Mouse (Mus musculus) 3134 (cell line): Measurements from ENCODE around the gene Spn.
A peak's percentile ranks its signal among the peaks of the same experiment; 100 is the strongest.
"Not testable (repeated sequence)": the region's sequence is repeated elsewhere in the genome, so short reads cannot be mapped to it uniquely, and the experiment has no call there.

ENCODE experiments used
- DNase-seq: peaks from one replicate; pipeline ENCODE4 v3.0.0-alpha.2; 2011; ENCODE audit warnings: low spot score; ENCODE audit not compliant: insufficient read length; ENCODE audit errors: extremely low read depth

Spn gene

DNA sequence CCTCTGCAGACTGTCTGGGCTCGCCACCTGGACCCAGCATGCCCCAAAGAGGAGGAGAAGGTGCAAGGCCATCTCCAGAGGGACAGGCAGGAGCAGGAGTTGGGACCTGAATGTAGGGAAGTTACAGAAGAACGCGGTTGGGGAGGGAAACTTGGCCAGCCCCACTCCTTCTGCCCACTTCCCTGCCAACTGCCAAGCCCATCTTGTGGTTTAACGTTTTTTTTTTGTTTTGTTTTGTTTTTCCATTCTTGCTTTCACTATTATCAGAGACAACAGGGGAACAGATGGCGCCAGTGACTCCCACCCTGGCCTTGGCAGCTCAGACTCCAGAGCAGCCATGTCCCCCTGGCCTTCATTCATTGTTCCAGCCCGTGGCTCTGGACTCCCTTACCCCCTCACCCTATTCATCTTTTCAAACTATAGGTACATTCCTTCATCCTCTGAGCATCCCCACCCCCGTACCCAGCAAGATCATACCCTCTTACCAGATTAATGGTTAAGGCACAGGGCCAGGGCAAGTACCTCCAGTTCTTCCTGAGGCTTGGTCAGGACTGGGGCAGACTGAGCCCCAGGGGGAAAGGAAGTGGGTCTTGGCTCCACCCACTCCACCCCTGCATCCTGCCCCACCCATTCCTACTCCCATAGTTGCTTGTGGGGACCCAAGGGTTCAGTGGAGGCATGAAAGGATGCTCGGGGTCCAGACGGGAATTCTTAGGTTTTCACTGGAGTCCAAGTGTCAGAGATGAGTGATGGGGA, at the start of gene Spn:
Gene Spn, minus strand, starts transcription at position 562 of the 756 bp plus-strand sequence.
- peak; percentile 48 for DNase-seq

GRCm38 (mm10) chr7:127187351-127187750, 49.7 kb upstream of the Spn start:
- no peak for DNase-seq

- no peak for DNase-seq
These were observed 48.0 kb upstream of the Spn start for GRCm38 (mm10) chr7:127185601-127186000.

- DNase-seq: no peak
These were observed 47.1 kb upstream of the Spn start for GRCm38 (mm10) chr7:127184720-127185119.

GRCm38 (mm10) chr7:127183828-127184227, 46.2 kb upstream of the Spn start:
- no peak for DNase-seq

DNA sequence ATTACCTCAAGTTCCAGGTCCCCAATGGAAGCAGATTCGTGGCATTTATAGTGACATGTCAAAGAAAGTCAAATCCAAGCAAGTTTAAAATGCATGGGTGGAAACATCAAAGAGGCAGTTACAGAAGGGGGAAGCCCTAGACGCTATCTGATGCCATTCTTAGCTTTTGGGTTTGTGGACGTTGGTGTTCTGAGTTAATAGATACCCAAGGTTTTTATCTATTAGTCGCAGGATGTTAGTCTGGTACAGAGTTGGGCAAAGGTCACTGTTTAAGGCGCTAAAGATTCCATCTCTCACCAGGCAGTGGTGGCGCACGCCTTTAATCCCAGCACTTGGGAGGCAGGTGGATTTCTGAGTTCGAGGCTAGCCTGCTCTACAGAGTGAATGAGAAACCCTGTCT, 45.7 kb upstream of the Spn start:
- DNase-seq: no peak

DNA sequence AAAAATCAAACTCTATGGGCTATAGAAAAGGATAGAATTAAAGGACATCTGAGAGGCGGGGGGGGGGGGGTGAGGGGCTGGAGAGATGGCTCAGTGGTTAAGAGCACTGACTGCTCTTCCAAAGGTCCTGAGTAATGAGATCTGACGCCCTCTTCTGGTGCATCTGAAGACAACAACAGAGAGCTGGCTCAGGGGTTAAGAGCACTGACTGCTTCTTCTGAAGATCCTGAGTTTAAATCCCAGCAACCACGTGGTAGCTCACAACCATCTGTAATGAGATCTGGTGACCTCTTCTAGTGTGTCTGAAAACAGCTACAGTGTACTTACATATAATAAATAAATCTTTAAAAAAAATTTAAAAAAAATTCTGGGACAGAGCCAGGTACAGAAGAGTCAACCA, 44.1 kb upstream of the Spn start:
- not testable (repeated sequence) for DNase-seq

- no peak for DNase-seq
These were observed 43.2 kb upstream of the Spn start for GRCm38 (mm10) chr7:127180783-127181182.

DNA sequence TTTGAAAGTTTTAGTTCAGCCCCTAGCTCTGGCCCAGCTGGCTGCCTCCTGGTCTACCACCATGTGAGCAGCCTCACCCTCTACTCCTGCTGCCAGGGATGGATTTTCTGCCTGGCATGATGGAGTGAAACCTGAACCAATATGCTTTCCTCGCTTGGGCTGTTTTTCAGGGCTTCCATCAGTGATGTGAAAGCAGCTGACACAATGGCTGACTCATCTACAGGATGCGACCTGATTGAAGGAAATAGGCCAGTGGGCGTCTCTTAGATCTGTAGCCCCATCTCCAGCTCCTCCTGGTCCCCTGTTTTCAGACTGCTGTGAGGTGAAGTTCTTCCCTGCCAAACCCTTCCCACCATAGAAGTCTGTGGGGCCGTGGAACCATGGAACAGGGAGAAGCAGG, 39.3 kb upstream of the Spn start:
- no peak for DNase-seq

- no peak for DNase-seq
These were observed 28.9 kb upstream of the Spn start for GRCm38 (mm10) chr7:127166501-127166900.

DNA sequence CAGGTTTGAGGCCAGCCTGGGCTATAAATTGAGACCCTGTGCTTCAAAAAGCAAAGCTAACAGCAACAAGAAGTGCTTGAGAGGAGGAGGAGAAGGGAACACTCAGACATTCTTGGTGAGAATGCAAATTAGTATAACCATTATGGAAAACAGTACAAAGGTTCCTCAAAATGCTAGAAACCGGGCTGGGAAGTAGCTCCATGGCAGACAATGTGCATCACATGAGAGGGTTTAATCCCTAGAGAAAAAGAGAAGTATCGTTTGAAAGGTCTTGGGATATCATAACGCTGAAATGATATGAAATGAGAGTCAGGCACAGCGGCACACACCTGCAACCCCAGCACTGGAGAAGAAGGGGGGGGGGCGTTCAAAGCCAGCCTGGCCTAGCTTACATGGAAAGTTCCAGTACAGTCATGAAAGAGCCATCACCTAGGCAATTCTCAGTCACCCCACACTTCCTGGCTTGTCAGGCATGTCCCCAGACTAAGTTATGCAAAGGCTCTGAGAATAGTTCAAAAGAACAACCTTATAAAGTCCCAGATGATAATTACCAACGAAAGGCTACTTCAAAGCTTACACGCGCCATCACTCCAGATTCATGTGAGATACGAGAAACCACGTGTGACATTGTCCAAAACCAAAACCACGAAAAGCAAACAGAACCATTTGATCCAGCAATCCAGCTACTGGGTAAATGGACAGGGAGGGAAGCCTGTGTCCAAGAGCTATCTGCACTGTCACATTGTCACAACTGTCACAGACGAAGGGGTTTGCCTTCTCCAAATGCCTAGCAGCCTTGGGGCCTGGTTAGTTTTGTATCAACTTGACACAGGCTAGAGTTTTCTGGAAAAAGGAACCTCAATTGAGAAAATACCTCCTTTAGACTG, 28.2 kb upstream of the Spn start:
- no peak for DNase-seq

DNA sequence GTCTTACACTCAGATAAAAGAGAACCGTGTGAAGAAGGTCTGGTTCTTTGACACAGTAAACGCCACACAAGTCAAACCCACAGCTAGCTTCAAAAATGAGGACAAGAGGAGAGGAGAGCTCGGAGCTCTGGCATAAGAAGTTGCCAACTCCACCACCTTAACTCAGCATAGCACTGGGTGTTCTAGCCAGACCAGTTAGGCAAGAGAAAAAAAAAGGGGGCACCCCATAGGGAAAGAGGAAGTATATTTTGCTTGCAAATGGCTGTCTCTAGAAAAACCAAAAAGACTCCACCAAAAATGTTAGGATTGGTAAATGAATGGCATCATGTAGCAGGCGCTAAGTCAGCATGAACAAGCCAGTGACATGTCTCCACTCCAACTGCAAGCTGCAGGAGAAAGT, 26.4 kb upstream of the Spn start:
- no peak for DNase-seq

DNA sequence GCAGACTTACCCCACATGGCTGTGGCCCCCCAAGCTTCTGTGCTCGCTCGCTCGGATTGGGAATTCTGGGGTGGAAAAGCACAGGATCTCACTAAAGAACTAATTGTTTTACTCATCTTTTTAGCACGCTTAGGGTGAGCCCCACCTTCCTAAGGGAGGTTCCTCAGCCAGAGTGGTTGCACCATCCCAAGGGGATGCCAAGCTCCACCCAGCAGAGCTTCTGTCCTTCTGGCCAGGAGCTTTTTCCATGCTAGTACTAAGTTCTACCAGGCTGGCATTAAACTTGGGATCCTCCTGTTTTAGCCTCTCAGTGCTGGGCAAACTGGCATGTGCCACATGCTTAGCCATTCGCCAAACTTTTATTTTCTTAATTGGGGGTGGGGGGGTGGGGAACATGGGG, 24.9 kb upstream of the Spn start:
- DNase-seq: no peak

DNA sequence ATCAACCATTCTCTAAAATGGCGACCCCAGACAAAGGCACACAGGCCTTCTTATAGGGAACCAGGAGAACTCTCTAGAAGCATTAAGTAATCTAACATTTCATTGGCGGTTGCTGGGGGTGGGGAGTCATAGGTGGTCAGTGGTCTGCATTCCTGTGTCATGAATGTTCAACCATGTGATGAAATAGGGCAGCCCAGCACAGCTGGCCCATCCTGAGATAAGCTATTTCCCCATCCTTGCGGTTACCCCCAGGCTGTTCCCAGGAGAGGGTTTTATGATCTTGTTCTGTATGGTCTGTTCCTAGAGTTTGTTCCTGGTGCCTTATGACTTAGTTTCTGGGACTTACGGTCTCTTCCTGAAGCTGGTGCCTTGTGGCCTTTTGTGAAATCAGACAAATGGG, 19.9 kb upstream of the Spn start:
- DNase-seq: peak; percentile 64

DNA sequence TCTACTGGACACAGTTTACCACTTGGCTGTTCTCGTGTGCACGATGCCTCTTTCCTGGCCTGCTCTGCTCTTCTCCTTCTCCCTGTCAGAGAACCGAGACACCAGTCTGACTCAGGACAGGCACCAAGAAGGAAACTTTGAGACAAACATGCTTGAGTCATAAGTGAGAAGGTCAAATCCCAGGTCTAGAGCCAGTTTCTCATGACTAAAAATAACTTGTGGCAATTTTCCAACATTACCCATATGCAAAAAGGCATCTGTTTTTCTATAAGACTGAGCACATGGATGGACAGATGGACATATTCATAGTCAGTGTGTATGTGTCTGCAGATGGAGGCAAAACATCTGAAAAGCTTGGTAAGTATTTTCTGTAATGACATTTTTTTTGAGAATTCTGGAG, 15.9 kb upstream of the Spn start:
- peak; percentile 37 for DNase-seq

- DNase-seq: no peak
These were observed 14.8 kb upstream of the Spn start for GRCm38 (mm10) chr7:127152464-127152863.

- no peak for DNase-seq
These were observed 10.3 kb upstream of the Spn start for GRCm38 (mm10) chr7:127147901-127148300.

- DNase-seq: no peak
These were observed 8.6 kb upstream of the Spn start for GRCm38 (mm10) chr7:127146267-127146603.

DNA sequence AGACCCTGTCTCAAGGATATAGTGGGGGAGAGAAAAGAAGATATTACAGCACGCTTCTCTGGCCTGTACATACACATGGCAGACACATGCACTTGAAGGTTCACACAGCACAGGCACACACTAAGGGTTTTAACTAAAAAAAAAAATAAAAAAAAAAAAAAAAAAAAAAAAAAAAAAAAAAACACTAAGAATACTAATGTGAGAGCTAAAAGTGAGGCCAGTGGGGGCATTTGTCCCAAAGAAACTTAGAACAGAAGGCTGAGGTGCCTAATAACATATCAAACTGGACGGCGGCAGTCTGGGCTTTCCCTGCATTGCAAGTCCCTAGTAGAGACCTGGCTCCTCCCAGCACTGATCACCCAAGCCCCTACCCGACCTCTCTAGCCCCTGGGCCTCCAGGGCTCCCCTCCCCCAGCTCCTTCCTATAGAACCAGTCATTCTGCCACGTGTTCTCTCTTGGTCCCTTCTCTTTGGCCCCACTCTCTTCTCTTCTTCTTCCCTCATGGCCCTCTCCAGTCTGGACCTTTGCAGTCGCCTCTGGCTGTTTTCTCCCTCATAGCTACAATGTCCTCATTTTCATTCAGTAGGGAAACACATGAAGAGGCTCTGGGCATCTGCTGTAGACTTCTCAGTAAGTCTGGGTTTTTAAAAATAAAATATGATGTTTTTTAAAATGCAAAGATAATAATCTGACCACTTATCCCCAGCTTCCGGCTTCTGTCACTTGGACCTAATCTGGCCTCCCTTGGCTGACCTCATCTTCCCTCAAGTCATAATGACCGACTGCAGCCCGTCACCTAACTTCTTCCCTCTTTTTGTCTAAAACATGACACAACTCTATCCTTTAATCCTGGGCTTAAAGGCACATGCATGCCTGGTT, 8.0 kb upstream of the Spn start:
- DNase-seq: no peak

DNA sequence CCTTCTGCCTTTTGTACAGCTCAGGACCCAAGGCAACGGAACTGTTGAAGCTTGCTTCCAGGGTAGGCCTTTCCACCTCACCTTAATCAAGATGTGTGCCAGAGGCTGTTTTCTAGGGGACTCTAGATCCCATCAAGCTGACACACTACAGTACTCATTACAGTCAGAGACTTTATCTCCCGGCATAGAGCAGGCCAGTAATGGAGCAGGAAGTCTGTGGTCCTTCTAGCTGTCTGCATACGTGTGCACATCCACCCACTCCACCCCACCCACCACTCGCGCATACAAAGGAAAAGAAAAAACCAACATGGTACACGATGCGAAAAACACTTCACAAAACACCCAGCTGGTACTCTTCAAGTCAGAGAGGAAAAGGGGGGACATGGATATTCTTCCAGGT, 6.8 kb upstream of the Spn start:
- no peak for DNase-seq

DNA sequence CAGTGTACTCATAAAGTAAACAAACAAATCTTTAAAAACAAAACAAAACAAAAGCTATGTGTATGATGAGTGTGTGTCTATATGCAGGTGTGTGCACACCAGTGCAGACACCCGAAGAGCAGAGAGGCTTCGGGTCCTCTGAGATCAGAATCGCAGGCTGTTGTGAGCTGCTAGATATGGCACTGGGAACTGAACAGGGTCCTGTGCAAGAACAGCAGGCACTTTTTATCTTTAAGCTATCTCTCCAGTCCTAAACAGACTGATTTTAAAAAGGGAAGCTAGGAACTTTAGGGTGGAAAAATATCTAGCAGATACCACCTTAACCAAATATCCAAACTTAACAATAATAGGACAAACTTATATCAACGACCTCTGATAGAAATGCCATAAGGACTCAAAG, 5.0 kb upstream of the Spn start:
- DNase-seq: no peak
